Mouse (Mus musculus): ENCODE data around the gene Tph1. TPM values are rescaled to one million over a fixed set of nuclear protein-coding genes. Genes with fewer than 3 reads are reported as not detected.
"Not testable (repeated sequence)": the region's sequence is repeated elsewhere in the genome, so short reads cannot be mapped to it uniquely, and the experiment has no call there.

Tph1 gene
- polyA plus RNA-seq, 1 experiment from 2014 or later, result 0.43 TPM

DNA sequence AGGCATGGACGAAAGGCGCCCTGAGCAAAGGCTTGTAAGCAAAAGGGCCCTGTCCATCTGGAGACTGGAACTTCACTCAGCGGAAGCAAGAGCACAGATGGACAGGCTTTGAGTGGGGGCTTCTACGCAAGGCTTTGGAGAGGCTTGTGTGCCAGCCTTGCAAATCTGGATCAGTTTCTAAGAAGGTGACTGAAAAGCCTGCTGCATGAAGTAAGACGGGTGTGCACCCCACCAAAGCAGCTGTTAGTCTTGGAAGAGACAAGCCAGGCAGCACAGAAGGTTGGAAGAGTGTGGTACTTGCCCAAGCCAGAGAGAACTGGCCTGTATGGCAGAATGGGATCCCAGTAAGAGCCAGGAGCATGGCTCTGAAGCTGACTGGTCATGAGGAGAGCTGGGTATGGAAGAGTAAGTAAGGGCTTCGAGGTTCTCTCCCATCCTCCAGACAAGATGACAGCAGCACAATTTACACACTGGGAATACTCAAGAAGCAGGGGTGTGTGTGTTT is 28.2 kb upstream of the Tph1 start:
- Histone ChIP-seq H3K9ac (replicated peaks; ENCODE audit: low read depth, low read length) (no peak overlapping the region), H3K4me3 (ENCODE audit: low read depth, low read length) (no peak overlapping the region), H3K4me2 (ENCODE audit: low read depth, low read length) (no peak overlapping the region), H3K27ac (ENCODE audit: low read depth, low read length) (no peak overlapping the region), H3K27me3 (ENCODE audit: control insufficient read depth, insufficient read depth, low read length) (no peaks in the 10 kb centered on the region), H3K36me3 (ENCODE audit: control insufficient read depth, insufficient read depth, low read length) (peaks cover 54% of the 10 kb centered on the region), H3K9me3 (ENCODE audit: control insufficient read depth, low read length) (no peaks in the 10 kb centered on the region), H3K4me1 (ENCODE audit: control insufficient read depth, insufficient read depth, low read length) (no peaks in the 10 kb centered on the region)
- WGBS, result 94% methylated on average over 6 of the region's 6 CpGs
- ATAC-seq (ENCODE audit: low read depth), result no peak

DNA sequence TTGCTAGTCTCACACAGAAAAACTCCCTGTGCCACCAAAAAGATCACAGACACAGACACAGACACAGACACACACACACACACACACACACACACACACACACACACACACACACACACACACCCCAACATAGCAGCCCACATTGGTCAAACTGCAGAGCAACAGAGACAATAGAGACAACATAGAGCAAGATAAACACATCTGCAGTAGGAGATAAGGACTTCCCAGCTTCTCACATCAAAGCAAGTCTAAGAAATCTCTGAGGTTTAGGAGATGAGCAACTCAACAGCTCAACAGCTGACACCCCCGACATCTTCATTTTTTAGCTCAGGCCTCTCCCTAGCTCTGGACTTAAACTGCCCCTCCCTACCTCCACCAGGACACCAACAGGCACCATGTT is 24.4 kb upstream of the Tph1 start:
- Histone ChIP-seq H3K4me2 (ENCODE audit: low read depth, low read length) (no peak overlapping the region), H3K9me3 (ENCODE audit: control insufficient read depth, low read length) (no peaks in the 10 kb centered on the region), H3K36me3 (ENCODE audit: control insufficient read depth, insufficient read depth, low read length) (peaks cover 33% of the 10 kb centered on the region), H3K27ac (ENCODE audit: low read depth, low read length) (no peak overlapping the region), H3K4me1 (ENCODE audit: control insufficient read depth, insufficient read depth, low read length) (no peaks in the 10 kb centered on the region), H3K9ac (replicated peaks; ENCODE audit: low read depth, low read length) (no peak overlapping the region), H3K4me3 (ENCODE audit: low read depth, low read length) (no peak overlapping the region), H3K27me3 (ENCODE audit: control insufficient read depth, insufficient read depth, low read length) (no peaks in the 10 kb centered on the region)
- no peak for ATAC-seq (ENCODE audit: low read depth)
- 92% methylated on average over 1 of the region's 1 CpGs for WGBS

DNA sequence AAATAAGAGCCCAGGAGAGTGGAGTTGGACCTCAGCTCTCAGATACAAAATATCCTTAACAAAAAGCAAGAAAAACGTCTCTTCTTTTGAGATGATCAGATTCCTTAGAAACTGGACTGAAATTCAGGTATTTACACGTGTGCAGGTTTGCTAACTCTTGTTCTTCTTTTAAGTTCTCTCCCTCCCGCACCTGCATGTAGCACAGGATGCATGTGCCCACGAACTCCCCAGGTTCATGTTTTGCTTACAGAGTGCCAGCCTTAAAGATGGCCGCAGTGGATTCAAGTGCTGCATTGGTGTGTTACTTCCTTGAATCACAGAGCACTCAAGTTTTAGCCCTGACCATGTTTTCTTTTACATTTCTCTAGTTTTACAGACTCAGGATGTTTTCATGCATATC is 14.5 kb upstream of the Tph1 start:
- no peak for ATAC-seq (ENCODE audit: low read depth)
- H3K27me3 ChIP-seq (ENCODE audit: control insufficient read depth, insufficient read depth, low read length), result no peaks in the 10 kb centered on the region
- peaks cover 12% of the 10 kb centered on the region; the same call in 1 of the 2 replicates for H3K36me3 ChIP-seq (ENCODE audit: control insufficient read depth, insufficient read depth, low read length)
- H3K4me1 ChIP-seq (ENCODE audit: control insufficient read depth, insufficient read depth, low read length), result no peaks in the 10 kb centered on the region
- no peak overlapping the region for H3K4me3 ChIP-seq (ENCODE audit: low read depth, low read length)
- H3K9ac ChIP-seq (replicated peaks; ENCODE audit: low read depth, low read length), result no peak overlapping the region
- 84% methylated on average over 5 of the region's 5 CpGs for WGBS
- H3K4me2 ChIP-seq (ENCODE audit: low read depth, low read length), result no peak overlapping the region
- no peak overlapping the region for H3K27ac ChIP-seq (ENCODE audit: low read depth, low read length)
- H3K9me3 ChIP-seq (ENCODE audit: control insufficient read depth, low read length), result no peaks in the 10 kb centered on the region

GRCm38 (mm10) chr7:46680732-46681131 is 8.4 kb upstream of the Tph1 start:
- no peaks in the 10 kb centered on the region; the same call in 1 of the 2 replicates for H3K4me1 ChIP-seq (ENCODE audit: control insufficient read depth, insufficient read depth, low read length)
- no peak overlapping the region for H3K27ac ChIP-seq (ENCODE audit: low read depth, low read length)
- H3K27me3 ChIP-seq (ENCODE audit: control insufficient read depth, insufficient read depth, low read length), result no peaks in the 10 kb centered on the region
- ATAC-seq (ENCODE audit: low read depth), result no peak
- H3K4me3 ChIP-seq (ENCODE audit: low read depth, low read length), result no peak overlapping the region
- no peak overlapping the region for H3K4me2 ChIP-seq (ENCODE audit: low read depth, low read length)
- H3K9me3 ChIP-seq (ENCODE audit: control insufficient read depth, low read length), result no peaks in the 10 kb centered on the region
- no peak overlapping the region for H3K9ac ChIP-seq (replicated peaks; ENCODE audit: low read depth, low read length)
- no peaks in the 10 kb centered on the region for H3K36me3 ChIP-seq (ENCODE audit: control insufficient read depth, insufficient read depth, low read length)

- not testable (repeated sequence) for H3K4me2 ChIP-seq (ENCODE audit: low read depth, low read length); H3K27me3 ChIP-seq (ENCODE audit: control insufficient read depth, insufficient read depth, low read length); H3K4me1 ChIP-seq (ENCODE audit: control insufficient read depth, insufficient read depth, low read length); H3K9ac ChIP-seq (replicated peaks; ENCODE audit: low read depth, low read length); H3K36me3 ChIP-seq (ENCODE audit: control insufficient read depth, insufficient read depth, low read length); ATAC-seq (ENCODE audit: low read depth); H3K4me3 ChIP-seq (ENCODE audit: low read depth, low read length); H3K9me3 ChIP-seq (ENCODE audit: control insufficient read depth, low read length); H3K27ac ChIP-seq (ENCODE audit: low read depth, low read length)
- 88% methylated on average over 7 of the region's 7 CpGs for WGBS
These were observed 6.7 kb upstream of the Tph1 start for GRCm38 (mm10) chr7:46679044-46679443.

- 92% methylated on average over 3 of the region's 3 CpGs for WGBS
- H3K4me2 ChIP-seq (ENCODE audit: low read depth, low read length), result no peak overlapping the region
- ATAC-seq (ENCODE audit: low read depth), result no peak
- no peaks in the 10 kb centered on the region for H3K36me3 ChIP-seq (ENCODE audit: control insufficient read depth, insufficient read depth, low read length)
- no peak overlapping the region for H3K4me3 ChIP-seq (ENCODE audit: low read depth, low read length)
- no peaks in the 10 kb centered on the region for H3K9me3 ChIP-seq (ENCODE audit: control insufficient read depth, low read length)
- H3K4me1 ChIP-seq (ENCODE audit: control insufficient read depth, insufficient read depth, low read length), result no peaks in the 10 kb centered on the region; the same call in 1 of the 2 replicates
- no peak overlapping the region for H3K9ac ChIP-seq (replicated peaks; ENCODE audit: low read depth, low read length)
- H3K27ac ChIP-seq (ENCODE audit: low read depth, low read length), result no peak overlapping the region
- H3K27me3 ChIP-seq (ENCODE audit: control insufficient read depth, insufficient read depth, low read length), result no peaks in the 10 kb centered on the region
These were observed 6.1 kb upstream of the Tph1 start for GRCm38 (mm10) chr7:46678417-46678816.

GRCm38 (mm10) chr7:46676808-46677360 is 4.5 kb upstream of the Tph1 start:
- Histone ChIP-seq H3K9me3 (ENCODE audit: control insufficient read depth, low read length) (no peaks in the 10 kb centered on the region), H3K9ac (replicated peaks; ENCODE audit: low read depth, low read length) (no peak overlapping the region), H3K4me2 (ENCODE audit: low read depth, low read length) (no peak overlapping the region), H3K27me3 (ENCODE audit: control insufficient read depth, insufficient read depth, low read length) (no peaks in the 10 kb centered on the region), H3K4me3 (ENCODE audit: low read depth, low read length) (no peak overlapping the region), H3K36me3 (ENCODE audit: control insufficient read depth, insufficient read depth, low read length) (no peaks in the 10 kb centered on the region), H3K27ac (ENCODE audit: low read depth, low read length) (no peak overlapping the region), H3K4me1 (ENCODE audit: control insufficient read depth, insufficient read depth, low read length) (no peaks in the 10 kb centered on the region; the same call in 1 of the 2 replicates)
- WGBS, result 54% methylated on average over 5 of the region's 5 CpGs
- no peak; the same call in 1 of the 2 replicates for ATAC-seq (ENCODE audit: low read depth)

- Histone ChIP-seq H3K4me1 (ENCODE audit: control insufficient read depth, insufficient read depth, low read length) (no peaks in the 10 kb centered on the region; the same call in 1 of the 2 replicates), H3K27ac (ENCODE audit: low read depth, low read length) (no peak overlapping the region), H3K36me3 (ENCODE audit: control insufficient read depth, insufficient read depth, low read length) (no peaks in the 10 kb centered on the region), H3K4me2 (ENCODE audit: low read depth, low read length) (no peak overlapping the region), H3K27me3 (ENCODE audit: control insufficient read depth, insufficient read depth, low read length) (no peaks in the 10 kb centered on the region), H3K9ac (replicated peaks; ENCODE audit: low read depth, low read length) (no peak overlapping the region), H3K9me3 (ENCODE audit: control insufficient read depth, low read length) (no peaks in the 10 kb centered on the region), H3K4me3 (ENCODE audit: low read depth, low read length) (no peak overlapping the region)
- 90% methylated on average over 8 of the region's 8 CpGs for whole genome bisulfite sequencing
- no peak for ATAC-seq (ENCODE audit: low read depth)
These were observed 3.5 kb upstream of the Tph1 start for GRCm38 (mm10) chr7:46675886-46676285.

GRCm38 (mm10) chr7:46675061-46675460 is 2.7 kb upstream of the Tph1 start:
- ATAC-seq (ENCODE audit: low read depth), result no peak
- Histone ChIP-seq H3K4me2 (ENCODE audit: low read depth, low read length) (no peak overlapping the region), H3K9ac (replicated peaks; ENCODE audit: low read depth, low read length) (no peak overlapping the region), H3K9me3 (ENCODE audit: control insufficient read depth, low read length) (no peaks in the 10 kb centered on the region), H3K36me3 (ENCODE audit: control insufficient read depth, insufficient read depth, low read length) (no peaks in the 10 kb centered on the region), H3K27ac (ENCODE audit: low read depth, low read length) (no peak overlapping the region), H3K4me1 (ENCODE audit: control insufficient read depth, insufficient read depth, low read length) (no peaks in the 10 kb centered on the region; the same call in 1 of the 2 replicates), H3K4me3 (ENCODE audit: low read depth, low read length) (no peak overlapping the region), H3K27me3 (ENCODE audit: control insufficient read depth, insufficient read depth, low read length) (no peaks in the 10 kb centered on the region)
- 92% methylated on average over 7 of the region's 7 CpGs for WGBS

Data from neural tube, embryonic 14.5 days (tissue).